Mouse (Mus musculus): ENCODE data around the gene Pole2.
A peak's percentile ranks its signal among the peaks of the same experiment; 100 is the strongest.

The Pole2 gene

GRCm38 (mm10) chr12:69210056-69210979 is 17.7 kb downstream of the Pole2 start:
- no peak for DNase-seq (ENCODE audit: low spot score in 2 of 2)

- DNase-seq (ENCODE audit: low spot score in 2 of 2): no peak
Measured at GRCm38 (mm10) chr12:69208520-69208919, 19.5 kb downstream of the Pole2 start.

GRCm38 (mm10) chr12:69207926-69208325 is 20.1 kb downstream of the Pole2 start:
- no peak for DNase-seq (ENCODE audit: low spot score in 2 of 2)

GRCm38 (mm10) chr12:69207396-69207795 is 20.6 kb downstream of the Pole2 start:
- DNase-seq (ENCODE audit: low spot score in 2 of 2): no peak

GRCm38 (mm10) chr12:69204052-69204833 is 23.8 kb downstream of the Pole2 start, which contains the start of gene Gm49384:
Gm49384 (minus strand) TSS chr12:69204267.
- no peak for DNase-seq (ENCODE audit: low spot score in 2 of 2)

- no peak for DNase-seq (ENCODE audit: low spot score in 2 of 2)
Measured at GRCm38 (mm10) chr12:69198985-69199384, 29.0 kb downstream of the Pole2 start.

GRCm38 (mm10) chr12:69198164-69198535 is 29.8 kb downstream of the Pole2 start, which contains the start of gene Dnaaf2:
Dnaaf2 (minus strand) TSS chr12:69198429.
- DNase-seq (ENCODE audit: low spot score in 2 of 2): peak in 1 of 2 experiments; percentile 65

GRCm38 (mm10) chr12:69197378-69198163 is 30.4 kb downstream of the Pole2 start:
- DNase-seq (ENCODE audit: low spot score in 2 of 2): peak; percentile 58 to 81

- peak; percentile 68 to 84 for DNase-seq (ENCODE audit: low spot score in 2 of 2)
Measured at GRCm38 (mm10) chr12:69196444-69197377, 31.3 kb downstream of the Pole2 start, which contains the start of gene Gm49383. Gm49383 (minus strand) TSS chr12:69197104.

GRCm38 (mm10) chr12:69192637-69193036 is 35.4 kb downstream of the Pole2 start:
- DNase-seq (ENCODE audit: low spot score in 2 of 2): no peak

GRCm38 (mm10) chr12:69191396-69191795 is 36.6 kb downstream of the Pole2 start:
- no peak for DNase-seq (ENCODE audit: low spot score in 2 of 2)

GRCm38 (mm10) chr12:69190522-69190921 is 37.5 kb downstream of the Pole2 start:
- DNase-seq (ENCODE audit: low spot score in 2 of 2): no peak

GRCm38 (mm10) chr12:69190074-69190473 is 37.9 kb downstream of the Pole2 start:
- no peak for DNase-seq (ENCODE audit: low spot score in 2 of 2)

GRCm38 (mm10) chr12:69186811-69187471 is 41.1 kb downstream of the Pole2 start:
- no peak for DNase-seq (ENCODE audit: low spot score in 2 of 2)

GRCm38 (mm10) chr12:69185371-69185770 is 42.6 kb downstream of the Pole2 start:
- DNase-seq (ENCODE audit: low spot score in 2 of 2): no peak

GRCm38 (mm10) chr12:69184342-69185295 is 43.4 kb downstream of the Pole2 start:
- DNase-seq (ENCODE audit: low spot score in 2 of 2): peak; percentile 66 to 87

- DNase-seq (ENCODE audit: low spot score in 2 of 2): peak; percentile 99
Measured at GRCm38 (mm10) chr12:69183583-69184308, 44.2 kb downstream of the Pole2 start, which contains the start of the genes Rpl36al and Mgat2. Rpl36al (minus strand) TSS chr12:69184083. Mgat2 (plus strand) TSS chr12:69184157.

- DNase-seq (ENCODE audit: low spot score in 2 of 2): no peak
Measured at GRCm38 (mm10) chr12:69181800-69182199, 46.2 kb downstream of the Pole2 start.

Data from spleen, postnatal 4 days (tissue).